Mouse (Mus musculus) liver, embryonic 14.5 days (tissue): ENCODE measurements around the gene Ddx6. TPM values are rescaled to one million over a fixed set of nuclear protein-coding genes. Genes with fewer than 3 reads are reported as not detected.

ENCODE experiments used
- ATAC-seq: fragments of 200-750 bp; cut with Nextera tagmentation; 2 replicates; pipeline ENCODE4 v1.8.0; 2017; ENCODE audit warnings: moderate number of reproducible peaks, mild to moderate bottlenecking, moderate library complexity; ENCODE audit not compliant: insufficient read depth
- DNase-seq, 3 experiments: peaks; one replicate each; pipeline ENCODE4 v3.0.0-alpha.2; 2012 to 2013; ENCODE audit warnings: low read depth in 3 of 3, low spot score in 3 of 3
- H3K27ac ChIP-seq: fragments of 300-500 bp; sonication (generic); 2 replicates; pipeline ENCODE4 v1.5.1; 2014; ENCODE audit warnings: moderate library complexity, mild to moderate bottlenecking, control low read depth, inconsistent platforms
- H3K27me3 ChIP-seq: fragments of 300-500 bp; sonication (generic); 2 replicates; pipeline ENCODE4 v1.6.1; 2014; ENCODE audit warnings: mild to moderate bottlenecking, low read length, moderate library complexity; ENCODE audit not compliant: control insufficient read depth, insufficient read depth
- H3K36me3 ChIP-seq: fragments of 300-500 bp; sonication (generic); replicated peaks from 2 replicates; pipeline ENCODE4 v1.6.1; 2014; ENCODE audit warnings: low read depth; ENCODE audit not compliant: control insufficient read depth, insufficient read depth
- H3K4me1 ChIP-seq, 2 experiments: fragments of 200-500 bp in 1 of 2; fragments of 300-500 bp in 1 of 2; sonication (generic) in 1 of 2; replicated peaks; 2 replicates each; pipeline ENCODE4 v1.6.1; 2012 to 2014; ENCODE audit warnings: antibody characterized with exemption in 1 of 2, inconsistent platforms in 1 of 2, low read length in 1 of 2; ENCODE audit not compliant: control insufficient read depth in 2 of 2, insufficient read depth in 2 of 2
- H3K4me2 ChIP-seq: fragments of 300-500 bp; sonication (generic); 2 replicates; pipeline ENCODE4 v1.6.1; 2014; ENCODE audit warnings: low read depth, mild to moderate bottlenecking, control low read depth, moderate library complexity
- H3K4me3 ChIP-seq, 2 experiments: fragments of 200-500 bp in 1 of 2; fragments of 300-500 bp in 1 of 2; sonication (generic) in 1 of 2; 2 replicates each; pipeline ENCODE4 v1.5.1; 2012 to 2014; ENCODE audit warnings: low read depth in 2 of 2, low read length in 2 of 2, mild to moderate bottlenecking in 2 of 2, control low read depth in 1 of 2, inconsistent platforms in 1 of 2, moderate library complexity in 1 of 2; ENCODE audit not compliant: insufficient read depth in 1 of 2
- H3K9ac ChIP-seq: fragments of 300-500 bp; sonication (generic); replicated peaks from 2 replicates; pipeline ENCODE4 v1.6.1; 2014; ENCODE audit warnings: mild to moderate bottlenecking, control low read depth, moderate library complexity
- H3K9me3 ChIP-seq: fragments of 300-500 bp; sonication (generic); 2 replicates; pipeline ENCODE4 v1.6.1; 2016; ENCODE audit warnings: low read length, mixed read lengths; ENCODE audit not compliant: control insufficient read depth
- CTCF ChIP-seq: IDR thresholded peaks from 2 replicates; pipeline ENCODE4 v1.5.1; 2016; ENCODE audit warnings: antibody characterized with exemption, low read depth, control low read depth
- EP300 ChIP-seq: IDR thresholded peaks from 2 replicates; pipeline ENCODE4 v1.6.1; 2016; ENCODE audit warnings: antibody characterized with exemption, low read depth
- WGBS: fragments of 180-500 bp; shearing (Covaris S2); extraction: QIAGEN DNeasy Blood & Tissue Kit; methylation state at CpG from one replicate; pipeline ENCODE4 v1.1.7; 2014; ENCODE audit not compliant: insufficient replicate concordance; 5-methylcytosine and 5-hydroxymethylcytosine counted together
- polyA plus RNA-seq, 2 experiments: library from polyadenylated mRNA; depleted of rRNA in 1 of 2; stranded (reverse) in 1 of 2; unstranded in 1 of 2; fragments of >200 nt; fragmentation: Nextera tagmentation in 1 of 2; extraction: Ambion mirVana in 1 of 2; gene quantifications; 2 replicates each; pipeline versions ENCODE4 v1.2.1 to v1.2.3; 2012 to 2014

Gene Ddx6
- 6.4 and 9.4 TPM in 2 replicates for polyA plus RNA-seq (2012; rRNA removed)
- 4.4 and 4.9 TPM in 2 replicates for polyA plus RNA-seq (2014; fragmentation: Nextera tagmentation; extraction: Ambion mirVana)

DNA sequence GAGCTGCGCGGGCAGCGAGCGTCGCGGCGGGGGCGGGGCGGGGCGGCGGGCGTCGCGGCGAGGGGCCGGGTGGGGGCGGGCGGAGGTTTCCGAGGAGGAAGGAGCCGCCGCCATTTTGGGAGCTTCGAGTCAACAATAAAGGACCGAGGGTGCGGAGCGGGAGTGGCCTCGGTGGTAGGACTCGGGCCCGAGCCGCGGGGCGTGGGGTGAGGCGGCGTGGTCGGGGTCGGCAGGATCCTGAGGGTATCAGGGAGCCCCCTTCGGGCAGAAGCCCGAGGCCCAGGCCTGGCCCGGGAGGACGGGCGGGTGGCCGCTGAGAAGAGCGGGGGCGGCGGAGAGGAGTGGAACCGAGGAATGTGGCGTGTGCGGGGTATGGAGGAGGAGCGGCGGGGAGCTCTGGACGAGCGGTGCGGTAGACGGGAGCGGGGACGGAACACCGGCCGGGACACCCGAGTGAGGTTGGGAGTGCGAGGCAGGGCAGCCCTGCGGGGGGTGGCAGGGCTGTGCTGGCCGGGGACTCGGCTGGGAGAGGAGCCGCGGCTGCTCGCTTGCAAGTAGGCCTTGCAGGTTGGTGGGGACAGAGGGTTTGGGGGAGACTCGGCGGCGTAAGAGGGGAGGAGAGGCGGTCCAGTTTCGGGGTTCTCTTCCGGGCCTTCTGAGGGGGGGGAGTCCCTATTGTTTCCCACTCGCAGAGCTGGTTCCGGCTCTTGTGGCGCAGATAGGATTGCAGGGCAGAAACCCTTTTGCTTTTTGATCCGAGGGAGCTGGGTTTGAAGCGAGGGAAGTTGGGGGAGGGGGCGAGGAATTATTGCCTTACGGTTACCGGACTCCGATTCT lies at the start of gene Ddx6:
Gene Ddx6, plus strand, starts transcription at position 114 of the 837 bp plus-strand sequence.
- H3K4me3 ChIP-seq, result peak within 1 kb of the TSS; percentile 88 to 96
- peaks cover 26% of the 10 kb centered on the region for H3K36me3 ChIP-seq
- no peaks in the 10 kb centered on the region for H3K27me3 ChIP-seq
- H3K4me1 ChIP-seq, result peaks cover 7 to 11% of the 10 kb centered on the region in 2 experiments
- DNase-seq (peak; percentile 49 to 56 (median 50)), ATAC-seq (peak; percentile 72)
- WGBS, result 1% methylated on average over 80 of the region's 80 CpGs
- TF ChIP-seq CTCF (no peak), EP300 (no peak)
- peak within 1 kb of the TSS; percentile 91 for H3K27ac ChIP-seq
- peak within 1 kb of the TSS; percentile 79 for H3K4me2 ChIP-seq
- no peaks in the 10 kb centered on the region for H3K9me3 ChIP-seq
- H3K9ac ChIP-seq, result peak within 1 kb of the TSS; percentile 100

DNA sequence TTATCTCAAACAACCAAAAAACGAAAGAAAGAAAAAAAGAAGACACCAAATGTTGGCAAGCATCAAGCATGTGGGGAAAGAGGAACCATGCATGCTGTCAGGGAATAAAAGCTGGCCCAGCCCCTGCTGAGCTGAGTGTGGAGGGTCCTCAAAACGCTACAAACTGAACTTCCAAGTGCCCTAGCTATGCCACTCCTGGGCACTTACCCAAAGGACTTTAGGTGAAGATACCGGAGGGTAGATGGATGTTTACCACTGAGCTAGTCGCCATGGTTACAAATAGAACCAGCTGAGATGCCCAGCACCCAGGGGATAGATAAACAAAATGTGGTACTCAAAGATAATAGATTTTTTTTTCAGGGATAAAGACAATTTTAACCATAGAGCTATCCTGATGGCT lies 43.1 kb upstream of the Ddx6 start, which contains the start of gene Cxcr5:
Gene Cxcr5, minus strand, starts transcription at position 281 of the 400 bp plus-strand sequence.
- Histone ChIP-seq H3K4me3 (no peak within 1 kb of the TSS), H3K36me3 (no peaks in the 10 kb centered on the region), H3K27me3 (no peaks in the 10 kb centered on the region), H3K4me2 (peak within 1 kb of the TSS; percentile 27; the same call in 1 of the 2 replicates), H3K9me3 (no peaks in the 10 kb centered on the region), H3K9ac (peak within 1 kb of the TSS; percentile 4; the same call in 1 of the 2 replicates), H3K27ac (peak within 1 kb of the TSS; percentile 3), H3K4me1 (peaks cover 25 to 37% of the 10 kb centered on the region in 2 experiments)
- no peak for TF ChIP-seq CTCF
- peak; percentile 91 for TF ChIP-seq EP300
- WGBS, result 24% methylated on average over 4 of the region's 4 CpGs
- DNase-seq, result peak; percentile 50 to 80 (median 58)
- peak; percentile 70 for ATAC-seq

DNA sequence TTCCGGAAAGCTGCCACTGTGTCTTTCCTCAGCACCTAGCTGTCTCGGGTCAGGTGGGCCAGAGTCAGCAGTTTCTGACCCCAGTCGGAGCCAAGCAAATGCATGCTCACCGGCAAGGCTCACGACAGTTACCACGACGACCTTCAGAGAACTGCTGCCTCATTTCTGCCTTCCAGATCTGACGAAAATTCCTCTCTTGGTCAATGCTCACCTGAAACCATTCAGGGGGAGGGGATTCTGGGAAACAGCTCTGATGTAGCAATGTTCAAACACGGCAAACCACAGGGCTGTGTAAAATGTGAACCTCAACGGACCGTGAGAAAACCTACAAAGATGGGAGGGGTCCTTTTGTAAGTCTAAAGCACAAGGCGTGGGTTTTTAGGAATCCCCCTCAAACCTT lies 41.8 kb upstream of the Ddx6 start:
- ATAC-seq (no peak), DNase-seq (no peak)
- Histone ChIP-seq H3K4me2 (no peak overlapping the region), H3K27ac (no peak overlapping the region), H3K36me3 (no peaks in the 10 kb centered on the region), H3K27me3 (no peaks in the 10 kb centered on the region), H3K4me1 (peaks cover 32 to 44% of the 10 kb centered on the region in 2 experiments), H3K9ac (no peak overlapping the region), H3K9me3 (no peaks in the 10 kb centered on the region), H3K4me3 (no peak overlapping the region)
- 63% methylated on average over 12 of the region's 12 CpGs for WGBS
- TF ChIP-seq EP300, result no peak
- TF ChIP-seq CTCF, result no peak

DNA sequence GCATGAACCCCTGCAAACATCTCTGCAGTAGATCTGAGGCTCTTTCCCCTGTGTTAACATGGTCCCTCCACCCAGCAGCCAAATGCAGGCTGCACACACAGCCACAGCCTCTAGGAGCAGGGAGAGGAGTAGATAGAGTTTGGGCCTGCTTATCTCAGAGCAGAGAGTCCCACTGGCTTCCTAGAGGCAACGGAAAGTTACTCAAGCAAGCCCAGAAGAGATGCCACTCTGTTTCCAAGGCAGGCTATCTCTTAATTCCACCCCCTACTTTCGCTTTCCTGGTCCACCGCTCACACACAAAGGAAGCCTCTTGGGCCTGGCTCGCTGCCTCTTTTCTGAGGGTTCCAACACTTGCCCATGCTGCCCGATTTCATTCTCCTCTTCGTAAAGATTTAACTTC lies 39.3 kb upstream of the Ddx6 start:
- peak overlapping the region; percentile 68 for H3K27ac ChIP-seq
- ATAC-seq (peak; percentile 85), DNase-seq (peak in 2 of 3 experiments; percentile 19 to 66)
- peaks cover 32 to 44% of the 10 kb centered on the region in 2 experiments for H3K4me1 ChIP-seq
- H3K4me3 ChIP-seq, result peak overlapping the region in 1 of 2 experiments; percentile 1; a peak in 1 of 4 replicates
- H3K4me2 ChIP-seq, result peak overlapping the region; percentile 52
- 22% methylated on average over 6 of the region's 6 CpGs for WGBS
- H3K27me3 ChIP-seq, result no peaks in the 10 kb centered on the region
- H3K9ac ChIP-seq, result peak overlapping the region; percentile 45
- no peaks in the 10 kb centered on the region for H3K9me3 ChIP-seq
- TF ChIP-seq CTCF, result peak; percentile 69
- peak; percentile 73 for TF ChIP-seq EP300
- H3K36me3 ChIP-seq, result no peaks in the 10 kb centered on the region
